Mouse (Mus musculus) CH12.LX (cell line): ENCODE measurements at regions not wholly inside any gene's neighbourhood (a gene's known extent, or its start where the extent isn't known, plus 50 kb on each side); places are given as distances from the start of the nearest gene placed in this dataset.

ENCODE experiments used
- DNase-seq: peaks from one replicate; pipeline ENCODE4 v3.0.0-alpha.2; 2013; ENCODE audit errors: extremely low read depth
- H3K27ac ChIP-seq: 2 replicates; pipeline ENCODE4 v1.5.1; 2012; ENCODE audit warnings: low read depth, mild to moderate bottlenecking, control low read depth, moderate library complexity; ENCODE audit not compliant: insufficient read depth
- H3K27me3 ChIP-seq: replicated peaks from 2 replicates; pipeline ENCODE3; 2012; ENCODE audit warnings: inconsistent platforms
- H3K36me3 ChIP-seq, 2 experiments: replicated peaks in 1 of 2; 2 replicates each; pipeline versions ENCODE3 to v1.6.1; 2012; ENCODE audit warnings: inconsistent platforms in 1 of 2, low read length in 1 of 2, mild to moderate bottlenecking in 1 of 2, mixed read lengths in 1 of 2, moderate library complexity in 1 of 2; ENCODE audit not compliant: control insufficient read depth in 1 of 2, insufficient read depth in 1 of 2
- H3K4me1 ChIP-seq, 2 experiments: 2 replicates each; pipeline ENCODE4 v1.6.1; 2012; ENCODE audit warnings: inconsistent platforms in 1 of 2, moderate library complexity in 1 of 2; ENCODE audit not compliant: insufficient read depth in 2 of 2, control insufficient read depth in 1 of 2
- H3K4me2 ChIP-seq: 2 replicates; pipeline ENCODE4 v1.6.1; 2012; ENCODE audit warnings: low read depth, mild to moderate bottlenecking, control low read depth; ENCODE audit not compliant: poor library complexity, insufficient read depth, severe bottlenecking
- H3K4me3 ChIP-seq, 3 experiments: fragments of 150-350 bp in 1 of 3; sonication (generic) in 1 of 3; replicated peaks in 1 of 3; 2 replicates each; pipeline versions ENCODE3 to v1.5.1; 2011 to 2012; ENCODE audit warnings: low read depth in 2 of 3, low read length in 2 of 3, mild to moderate bottlenecking in 2 of 3, moderate library complexity in 2 of 3, control low read depth in 1 of 3, improper control_type of control experiment in 1 of 3, inconsistent platforms in 1 of 3, mixed read lengths in 1 of 3; ENCODE audit not compliant: poor library complexity in 1 of 3
- H3K79me2 ChIP-seq: replicated peaks from 2 replicates; pipeline ENCODE4 v1.6.1; 2012; ENCODE audit warnings: mild to moderate bottlenecking, moderate library complexity; ENCODE audit not compliant: control insufficient read depth, poor library complexity, insufficient read depth, severe bottlenecking; ENCODE audit errors: extremely low read depth
- H3K9ac ChIP-seq: 2 replicates; pipeline ENCODE4 v1.6.1; 2012; ENCODE audit warnings: low read depth, mild to moderate bottlenecking, control low read depth, moderate library complexity; ENCODE audit not compliant: insufficient read depth
- H3K9me3 ChIP-seq: replicated peaks from 2 replicates; pipeline ENCODE3; 2012; ENCODE audit warnings: low read length, inconsistent platforms, mixed read lengths
- CHD1 ChIP-seq: IDR thresholded peaks from 2 replicates; pipeline ENCODE4 v1.6.1; 2012; ENCODE audit warnings: low read depth, low read length, improper control_type of control experiment, inconsistent platforms
- CHD2 ChIP-seq: IDR thresholded peaks from 2 replicates; pipeline ENCODE4 v1.6.1; 2011; ENCODE audit warnings: low read length, improper control_type of control experiment
- CTCF ChIP-seq, 2 experiments: IDR thresholded peaks in 1 of 2; conservative IDR thresholded peaks in 1 of 2; 2 replicates each; pipeline ENCODE4 v1.5.1; 2011 to 2012; ENCODE audit warnings: low read depth in 2 of 2, low read length in 2 of 2, improper control_type of control experiment in 1 of 2, inconsistent platforms in 1 of 2, mild to moderate bottlenecking in 1 of 2, moderate library complexity in 1 of 2
- E2F4 ChIP-seq: IDR thresholded peaks from 2 replicates; pipeline ENCODE4 v1.6.1; 2011; ENCODE audit warnings: low read depth, low read length, improper control_type of control experiment; ENCODE audit not compliant: insufficient replicate concordance
- ELF1 ChIP-seq: IDR thresholded peaks from 2 replicates; pipeline ENCODE4 v1.6.1; 2014; ENCODE audit warnings: low read depth, mild to moderate bottlenecking, inconsistent platforms, low read length, improper control_type of control experiment
- IRF4 ChIP-seq: IDR thresholded peaks from 2 replicates; pipeline ENCODE4 v1.6.1; 2014; ENCODE audit warnings: low read depth, mild to moderate bottlenecking, inconsistent platforms, low read length, improper control_type of control experiment
- KAT2A ChIP-seq: IDR thresholded peaks from 2 replicates; pipeline ENCODE4 v1.6.1; 2012; ENCODE audit warnings: low read length, improper control_type of control experiment, inconsistent platforms; ENCODE audit not compliant: insufficient replicate concordance
- MAX ChIP-seq: IDR thresholded peaks from 2 replicates; pipeline ENCODE4 v1.6.1; 2011; ENCODE audit warnings: low read length, improper control_type of control experiment
- MAZ ChIP-seq: IDR thresholded peaks from 2 replicates; pipeline ENCODE4 v1.6.1; 2012; ENCODE audit warnings: low read depth, mild to moderate bottlenecking, inconsistent platforms, low read length, improper control_type of control experiment, moderate library complexity
- MXI1 ChIP-seq: IDR thresholded peaks from 2 replicates; pipeline ENCODE4 v1.6.1; 2011; ENCODE audit warnings: mild to moderate bottlenecking, low read depth, low read length, improper control_type of control experiment
- NELFE ChIP-seq: IDR thresholded peaks from 2 replicates; pipeline ENCODE4 v1.6.1; 2011; ENCODE audit warnings: low read depth, low read length, improper control_type of control experiment
- POLR2AphosphoS2 ChIP-seq: IDR thresholded peaks from 2 replicates; pipeline ENCODE4 v1.6.1; 2011; ENCODE audit warnings: low read depth, low read length, improper control_type of control experiment
- RAD21 ChIP-seq: IDR thresholded peaks from 2 replicates; pipeline ENCODE4 v1.6.1; 2011; ENCODE audit warnings: low read depth, mild to moderate bottlenecking, low read length, improper control_type of control experiment, moderate library complexity
- RCOR1 ChIP-seq: conservative IDR thresholded peaks from 2 replicates; pipeline ENCODE4 v1.6.1; 2012; ENCODE audit warnings: low read depth, mild to moderate bottlenecking, inconsistent platforms, low read length, improper control_type of control experiment
- SMC3 ChIP-seq: IDR thresholded peaks from 2 replicates; pipeline ENCODE4 v1.6.1; 2011; ENCODE audit warnings: low read depth, low read length, improper control_type of control experiment
- TCF12 ChIP-seq: IDR thresholded peaks from 2 replicates; pipeline ENCODE4 v1.6.1; 2014; ENCODE audit warnings: low read depth, mild to moderate bottlenecking, inconsistent platforms, low read length, improper control_type of control experiment
- UBTF ChIP-seq: IDR thresholded peaks from 2 replicates; pipeline ENCODE4 v1.6.1; 2012; ENCODE audit warnings: low read depth, mild to moderate bottlenecking, inconsistent platforms, low read length, improper control_type of control experiment, moderate library complexity
- USF2 ChIP-seq: conservative IDR thresholded peaks from 2 replicates; pipeline ENCODE4 v1.6.1; 2011; ENCODE audit warnings: low read depth, low read length, improper control_type of control experiment
- ZNF384 ChIP-seq: IDR thresholded peaks from 2 replicates; pipeline ENCODE4 v1.6.1; 2012; ENCODE audit warnings: low read depth, low read length, improper control_type of control experiment, inconsistent platforms
- dilution Hi-C: fragments of 300-500 bp; cut with MboI; formaldehyde crosslinking; loops from 2 replicates; pipeline ENCODE4 v1.14.3; 2020; ENCODE audit warnings: low sequenced_read_pairs; ENCODE audit not compliant: extremely low pct_unique_long_range_greater_than_20kb, extremely low pct_ligation_motif_present
- in situ Hi-C: fragments of 300-500 bp; cut with MboI; formaldehyde crosslinking; loops from 3 replicates; pipeline ENCODE4 v1.14.3; 2019; ENCODE audit warnings: low sequenced_read_pairs, low pct_ligation_motif_present, low pct_unique_long_range_greater_than_20kb, mixed read lengths

DNA sequence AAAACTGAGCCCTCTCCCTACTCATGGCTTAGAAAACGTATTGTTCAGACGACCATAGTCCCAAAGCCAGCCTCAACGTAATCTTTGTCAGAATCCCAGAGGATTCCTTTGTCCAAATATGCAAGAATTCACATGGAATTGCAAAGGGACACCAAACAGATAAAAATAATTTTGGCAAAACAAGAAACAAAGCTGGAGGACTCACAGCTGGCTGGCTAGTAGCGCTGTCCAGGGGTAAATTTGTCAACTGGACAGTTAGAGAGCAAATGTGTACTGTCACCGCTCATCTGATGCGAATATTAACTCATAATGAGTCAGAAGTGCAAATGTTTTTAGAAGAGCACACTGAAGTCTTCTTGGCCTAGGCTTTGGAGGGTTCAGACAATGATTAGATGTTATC is 60.5 kb upstream of the Plcl2 start:
- Histone ChIP-seq H3K79me2 (no peaks in the 10 kb centered on the region), H3K36me3 (no peaks in the 10 kb centered on the region), H3K9ac (no peak overlapping the region), H3K27me3 (no peaks in the 10 kb centered on the region), H3K27ac (no peak overlapping the region), H3K4me1 (no peaks in the 10 kb centered on the region), H3K4me3 (no peak overlapping the region), H3K4me2 (no peak overlapping the region), H3K9me3 (no peaks in the 10 kb centered on the region)
- dilution Hi-C loops (no loop called here), in situ Hi-C loops (no loop called here)
- TF ChIP-seq CHD1 (no peak), SMC3 (no peak), RAD21 (no peak), KAT2A (no peak), UBTF (no peak), MAZ (no peak), IRF4 (no peak), ELF1 (no peak), TCF12 (no peak), POLR2AphosphoS2 (no peak), E2F4 (no peak), MXI1 (no peak), USF2 (no peak), NELFE (no peak), CTCF (conservative IDR thresholded peaks at IDR 0.05 in 1 of 2, IDR thresholded peaks at IDR 0.05 in 1 of 2; ENCODE audit: low read depth in 2 of 2, low read length in 2 of 2) (no peak), RCOR1 (no peak), ZNF384 (no peak)
- DNase-seq: no peak

DNA sequence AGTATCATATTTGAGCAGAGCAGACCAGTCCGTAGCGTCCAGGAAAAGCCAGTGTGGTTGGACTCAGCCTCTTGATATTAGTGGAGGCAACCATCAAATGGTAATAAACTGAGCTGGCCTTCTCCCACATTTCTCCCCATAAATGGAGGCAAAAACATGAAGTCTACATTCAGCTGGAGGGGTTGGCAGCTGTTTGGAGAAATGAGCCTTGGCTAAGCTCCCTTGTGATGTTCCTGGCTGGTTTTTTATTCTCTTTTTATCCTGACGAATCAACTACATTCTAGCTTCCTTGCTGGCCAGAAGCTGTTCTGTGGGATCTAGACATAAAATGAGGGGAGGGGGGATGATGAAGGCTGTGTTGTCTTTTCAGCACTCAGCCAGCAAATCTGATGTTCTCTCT is 57.6 kb upstream of the Plcl2 start:
- Histone ChIP-seq H3K4me1 (no peaks in the 10 kb centered on the region), H3K79me2 (no peaks in the 10 kb centered on the region), H3K9ac (no peak overlapping the region), H3K4me3 (no peak overlapping the region), H3K4me2 (no peak overlapping the region), H3K27me3 (no peaks in the 10 kb centered on the region), H3K36me3 (no peaks in the 10 kb centered on the region), H3K9me3 (no peaks in the 10 kb centered on the region), H3K27ac (no peak overlapping the region)
- TF ChIP-seq SMC3: no peak
- TF ChIP-seq USF2: no peak
- TF ChIP-seq TCF12: no peak
- no peak for TF ChIP-seq IRF4
- no peak for TF ChIP-seq UBTF
- no peak for TF ChIP-seq MAZ
- no peak for TF ChIP-seq CHD2
- TF ChIP-seq MAX: no peak
- in situ Hi-C loops (no loop called here), dilution Hi-C loops (no loop called here)
- DNase-seq: no peak
